Mouse (Mus musculus): ENCODE results near the gene P2rx5. TPM values are rescaled to one million over a fixed set of nuclear protein-coding genes. Genes with fewer than 3 reads are reported as not detected.

P2rx5 gene
- total RNA-seq, 2 experiments from 2014 or later = 7.4 to 8.1 TPM

GRCm38 (mm10) chr11:73220651-73221050 is 60.4 kb downstream of the P2rx5 start:
- no peak for DNase-seq
- intact Hi-C loops (cut with DNase I) = no loop called here

Other genes with a start within 250 kb of the P2rx5 start
- gene Atp2a3, start 199.3 kb upstream of the P2rx5 start, total RNA-seq (2021) = 10 to 100 TPM; 17.1 to 19.0 TPM
- under 1 TPM; 0.72 to 0.98 TPM for gene P2rx1, start 161.3 kb upstream of the P2rx5 start, total RNA-seq (2021)
- gene Camkk1, start 141.4 kb upstream of the P2rx5 start, total RNA-seq (2021) = 1 to 10 TPM; 1.1 to 2.0 TPM
- 1 to 10 TPM; 9.0 TPM for gene Ncbp3, start 112.6 kb upstream of the P2rx5 start, total RNA-seq (2021)
- gene Itgae, start 69.8 kb upstream of the P2rx5 start, total RNA-seq (2021) = under 1 TPM in 1 of 2 experiments, not detected in 1; 0.07 TPM
- 1 to 10 TPM; 2.4 TPM for gene Haspin, start 22.1 kb upstream of the P2rx5 start, total RNA-seq (2021)
- 10 to 100 TPM; 71.4 to 82.7 TPM for gene Emc6, start 16.6 kb downstream of the P2rx5 start, total RNA-seq (2021)
- gene Tax1bp3, start 16.7 kb downstream of the P2rx5 start, total RNA-seq (2021) = 100 to 1,000 TPM in 1 of 2 experiments, 10 to 100 TPM in 1; 89.1 to 105 TPM
- gene Ctns, start 38.6 kb downstream of the P2rx5 start, total RNA-seq (2021) = 10 to 100 TPM; 11.7 to 13.9 TPM
- gene Shpk, start 39.0 kb downstream of the P2rx5 start, total RNA-seq (2021) = 1 to 10 TPM; 1.5 to 2.0 TPM
- gene Trpv1, start 73.9 kb downstream of the P2rx5 start, total RNA-seq (2021) = not detected
- under 1 TPM; 0.05 to 0.20 TPM for gene Trpv3, start 107.0 kb downstream of the P2rx5 start, total RNA-seq (2021)
- 1 to 10 TPM in 1 of 2 experiments, under 1 TPM in 1; 0.72 to 3.3 TPM for gene Aspa, start 169.2 kb downstream of the P2rx5 start, total RNA-seq (2021)
- not detected for gene Gm49340, start 169.3 kb downstream of the P2rx5 start, total RNA-seq (2021)
- not detected for gene Spata22, start 169.3 kb downstream of the P2rx5 start, total RNA-seq (2021)
- gene Olfr20, start 190.4 kb downstream of the P2rx5 start, total RNA-seq (2021) = not detected
- gene Olfr376, start 210.8 kb downstream of the P2rx5 start, total RNA-seq (2021) = not detected
- gene Olfr1, start 239.2 kb downstream of the P2rx5 start, total RNA-seq (2021) = not detected

Data from heart, postnatal 10 days (tissue).